Mouse (Mus musculus) midbrain, embryonic 14.5 days (tissue): ENCODE data around the gene Ttll4. TPM values are rescaled to one million over a fixed set of nuclear protein-coding genes. Genes with fewer than 3 reads are reported as not detected.

Source experiments
- ATAC-seq: fragments of 200-750 bp; cut with Nextera tagmentation; 2 replicates; pipeline ENCODE4 v1.8.0; 2017; ENCODE audit warnings: moderate number of reproducible peaks, moderate library complexity; ENCODE audit not compliant: low FRiP score, low TSS enrichment
- DNase-seq: peaks from one replicate; pipeline ENCODE4 v3.0.0-alpha.2; 2015
- H3K27ac ChIP-seq: fragments of 300-500 bp; sonication (generic); replicated peaks from 2 replicates; pipeline ENCODE4 v1.5.1; 2014; ENCODE audit warnings: mild to moderate bottlenecking, low read depth, low read length, moderate library complexity
- H3K27me3 ChIP-seq: fragments of 300-500 bp; sonication (generic); 2 replicates; pipeline ENCODE4 v1.6.1; 2014; ENCODE audit warnings: low read length, control low read depth, mixed read lengths; ENCODE audit not compliant: control insufficient read depth, insufficient read depth
- H3K36me3 ChIP-seq: fragments of 300-500 bp; sonication (generic); 2 replicates; pipeline ENCODE4 v1.6.1; 2014; ENCODE audit warnings: low read length, control low read depth; ENCODE audit not compliant: control insufficient read depth, insufficient read depth
- H3K4me1 ChIP-seq: fragments of 300-500 bp; sonication (generic); 2 replicates; pipeline ENCODE4 v1.6.1; 2014; ENCODE audit warnings: mild to moderate bottlenecking, antibody characterized with exemption, low read length, control low read depth; ENCODE audit not compliant: control insufficient read depth, insufficient read depth
- H3K4me2 ChIP-seq: fragments of 300-500 bp; sonication (generic); 2 replicates; pipeline ENCODE4 v1.6.1; 2014; ENCODE audit warnings: mild to moderate bottlenecking, low read length, moderate library complexity
- H3K4me3 ChIP-seq: fragments of 300-500 bp; sonication (generic); replicated peaks from 2 replicates; pipeline ENCODE4 v1.5.1; 2014; ENCODE audit warnings: low read depth, low read length
- H3K9ac ChIP-seq: fragments of 300-500 bp; sonication (generic); replicated peaks from 2 replicates; pipeline ENCODE4 v1.6.1; 2014; ENCODE audit warnings: mild to moderate bottlenecking, low read length, moderate library complexity
- H3K9me3 ChIP-seq: fragments of 300-500 bp; sonication (generic); 2 replicates; pipeline ENCODE4 v1.6.1; 2016; ENCODE audit warnings: low read length, control low read depth, mixed read lengths; ENCODE audit not compliant: control insufficient read depth
- WGBS: fragments of 180-500 bp; shearing (Covaris S2); extraction: QIAGEN DNeasy Blood & Tissue Kit; methylation state at CpG from one replicate; pipeline ENCODE4 v1.1.7; 2014; 5-methylcytosine and 5-hydroxymethylcytosine counted together
- polyA plus RNA-seq: library from polyadenylated mRNA; unstranded; fragments of >200 nt; fragmentation: Nextera tagmentation; extraction: Ambion mirVana; gene quantifications from 2 replicates; pipeline ENCODE4 v1.2.1, GENCODE M21; 2014

Ttll4 gene
- polyA plus RNA-seq, result 10.4 and 20.1 TPM in 2 replicates

DNA sequence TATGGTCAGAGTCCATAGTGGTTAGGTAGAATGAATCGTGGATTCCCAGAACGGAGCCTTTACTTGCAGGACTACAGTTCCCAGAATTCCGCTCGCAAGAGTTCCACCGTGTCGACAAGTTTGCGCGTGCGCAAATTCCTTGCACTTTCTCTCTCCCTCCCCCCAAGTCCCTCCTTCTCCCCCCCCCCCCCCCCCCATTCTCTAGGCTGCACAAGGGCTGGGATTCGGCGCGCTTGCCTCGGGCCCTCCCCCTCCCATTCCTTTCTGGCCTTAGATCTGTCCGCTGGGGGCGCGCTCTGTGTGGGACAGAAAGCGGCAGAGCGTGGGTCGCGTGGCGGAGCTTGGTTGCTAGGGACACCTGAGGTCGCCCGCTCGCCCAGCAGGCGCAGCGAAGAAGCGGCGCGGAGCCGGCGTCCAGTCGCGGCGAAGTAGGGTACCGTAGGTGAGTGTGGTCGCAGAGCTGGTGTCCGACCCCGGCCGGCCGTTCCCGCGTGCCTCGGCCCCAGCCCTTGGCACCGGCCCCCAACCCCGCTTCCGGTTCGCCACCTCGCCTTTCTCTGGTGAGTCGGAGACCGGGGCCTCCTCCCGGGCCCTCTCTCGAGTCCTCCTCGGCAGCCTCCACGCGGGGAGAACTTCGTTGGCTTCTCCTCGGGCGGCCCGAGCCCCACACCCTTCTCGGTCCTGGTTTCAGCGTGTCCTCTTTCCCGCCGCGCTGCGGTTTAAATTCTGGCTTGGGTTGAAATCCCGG is at the start of gene Ttll4:
TSS of gene Ttll4 (plus strand) at position 298 of the 748 bp plus-strand sequence.
- H3K4me1 ChIP-seq, result peaks cover 13% of the 10 kb centered on the region
- WGBS, result under 1% methylated on average over 63 of the region's 66 CpGs
- no peaks in the 10 kb centered on the region for H3K27me3 ChIP-seq
- no peaks in the 10 kb centered on the region for H3K36me3 ChIP-seq
- no peaks in the 10 kb centered on the region for H3K9me3 ChIP-seq
- peak within 1 kb of the TSS; percentile 66 for H3K4me2 ChIP-seq
- ATAC-seq (peak; percentile 98), DNase-seq (peak; percentile 99)
- H3K27ac ChIP-seq, result peak within 1 kb of the TSS; percentile 84
- peak within 1 kb of the TSS; percentile 73 for H3K4me3 ChIP-seq
- peak within 1 kb of the TSS; percentile 76 for H3K9ac ChIP-seq

- Histone ChIP-seq H3K4me2 (no peak overlapping the region), H3K4me3 (no peak overlapping the region), H3K36me3 (peaks cover 74% of the 10 kb centered on the region), H3K27ac (no peak overlapping the region), H3K4me1 (no peaks in the 10 kb centered on the region), H3K9me3 (no peaks in the 10 kb centered on the region), H3K9ac (no peak overlapping the region), H3K27me3 (no peaks in the 10 kb centered on the region)
- DNase-seq (no peak), ATAC-seq (no peak)
- 100% methylated on average over 1 of the region's 1 CpGs for WGBS
Measured at GRCm38 (mm10) chr1:74624183-74624582, 37.4 kb upstream of the Ttll4 start.

- WGBS, result 94% methylated on average over 4 of the region's 4 CpGs
- Histone ChIP-seq H3K27me3 (no peaks in the 10 kb centered on the region), H3K4me2 (no peak overlapping the region), H3K9ac (no peak overlapping the region), H3K4me3 (no peak overlapping the region), H3K36me3 (peaks cover 68% of the 10 kb centered on the region), H3K4me1 (no peaks in the 10 kb centered on the region), H3K27ac (no peak overlapping the region), H3K9me3 (no peaks in the 10 kb centered on the region)
- ATAC-seq, result no peak
- no peak for DNase-seq
Measured at GRCm38 (mm10) chr1:74626076-74626475, 35.5 kb upstream of the Ttll4 start.

GRCm38 (mm10) chr1:74628001-74628400 is 33.5 kb upstream of the Ttll4 start:
- no peak overlapping the region for H3K4me2 ChIP-seq
- 36% methylated on average over 7 of the region's 7 CpGs for WGBS
- ATAC-seq, result no peak
- no peaks in the 10 kb centered on the region for H3K27me3 ChIP-seq
- peaks cover 54% of the 10 kb centered on the region for H3K36me3 ChIP-seq
- H3K27ac ChIP-seq, result no peak overlapping the region
- no peak overlapping the region for H3K9ac ChIP-seq
- H3K4me3 ChIP-seq, result no peak overlapping the region
- no peaks in the 10 kb centered on the region for H3K4me1 ChIP-seq
- H3K9me3 ChIP-seq, result no peaks in the 10 kb centered on the region
- no peak for DNase-seq

- Histone ChIP-seq H3K9ac (no peak overlapping the region), H3K9me3 (no peaks in the 10 kb centered on the region), H3K4me2 (no peak overlapping the region), H3K4me1 (no peaks in the 10 kb centered on the region), H3K36me3 (peaks cover 44% of the 10 kb centered on the region), H3K4me3 (no peak overlapping the region), H3K27me3 (no peaks in the 10 kb centered on the region), H3K27ac (no peak overlapping the region)
- ATAC-seq (no peak), DNase-seq (no peak)
- WGBS, result 84% methylated on average over 4 of the region's 4 CpGs
Measured at GRCm38 (mm10) chr1:74632734-74633133, 28.8 kb upstream of the Ttll4 start.

DNA sequence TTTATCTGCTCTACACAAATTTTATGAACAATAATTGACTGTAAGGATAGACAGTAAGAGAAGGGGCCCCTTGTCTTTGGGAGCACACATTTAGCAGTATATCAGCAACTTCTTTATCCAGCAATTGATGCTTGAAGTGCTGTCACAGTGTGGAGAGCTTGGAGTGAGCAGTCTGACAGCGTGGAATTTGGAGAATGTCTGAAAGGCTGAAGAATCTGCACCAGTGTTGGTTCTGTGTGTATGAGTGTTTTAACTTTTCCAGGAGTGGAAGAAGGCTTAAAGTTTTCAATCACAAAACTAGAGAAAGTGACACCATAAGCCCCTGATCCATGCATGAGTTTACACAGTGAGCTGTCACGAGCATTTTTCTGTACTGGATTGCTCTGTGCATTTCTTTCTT is 18.0 kb upstream of the Ttll4 start:
- no peak overlapping the region for H3K4me3 ChIP-seq
- ATAC-seq (no peak), DNase-seq (no peak)
- H3K9me3 ChIP-seq, result no peaks in the 10 kb centered on the region
- H3K9ac ChIP-seq, result no peak overlapping the region
- H3K27me3 ChIP-seq, result no peaks in the 10 kb centered on the region
- WGBS, result 80% methylated on average over 2 of the region's 2 CpGs
- no peak overlapping the region for H3K4me2 ChIP-seq
- no peaks in the 10 kb centered on the region for H3K36me3 ChIP-seq
- no peak overlapping the region for H3K27ac ChIP-seq
- no peaks in the 10 kb centered on the region for H3K4me1 ChIP-seq

DNA sequence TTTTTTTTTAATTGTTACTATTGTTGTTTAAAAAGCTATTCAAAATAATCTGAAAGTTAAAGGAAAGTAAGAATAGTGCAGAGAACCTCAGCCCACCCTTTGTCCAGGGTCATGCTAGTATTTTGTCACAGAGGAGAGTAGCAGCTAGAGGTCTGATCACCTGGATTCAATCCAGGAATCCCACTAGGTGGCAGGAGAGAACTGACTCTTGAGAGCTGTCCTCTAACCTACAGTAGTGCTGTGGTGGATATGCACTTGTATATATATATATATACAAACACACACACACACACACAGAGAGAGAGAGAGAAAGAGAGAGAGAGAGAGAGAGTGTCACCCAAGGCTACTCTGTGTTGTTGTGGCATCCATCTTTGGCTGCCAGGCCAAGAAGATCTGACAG is 17.6 kb upstream of the Ttll4 start:
- no peaks in the 10 kb centered on the region for H3K4me1 ChIP-seq
- no peak overlapping the region for H3K4me3 ChIP-seq
- H3K9me3 ChIP-seq, result no peaks in the 10 kb centered on the region
- no peak overlapping the region for H3K27ac ChIP-seq
- ATAC-seq (no peak), DNase-seq (peak; percentile 75)
- no peak overlapping the region for H3K9ac ChIP-seq
- H3K36me3 ChIP-seq, result no peaks in the 10 kb centered on the region
- H3K4me2 ChIP-seq, result no peak overlapping the region
- no peaks in the 10 kb centered on the region for H3K27me3 ChIP-seq

DNA sequence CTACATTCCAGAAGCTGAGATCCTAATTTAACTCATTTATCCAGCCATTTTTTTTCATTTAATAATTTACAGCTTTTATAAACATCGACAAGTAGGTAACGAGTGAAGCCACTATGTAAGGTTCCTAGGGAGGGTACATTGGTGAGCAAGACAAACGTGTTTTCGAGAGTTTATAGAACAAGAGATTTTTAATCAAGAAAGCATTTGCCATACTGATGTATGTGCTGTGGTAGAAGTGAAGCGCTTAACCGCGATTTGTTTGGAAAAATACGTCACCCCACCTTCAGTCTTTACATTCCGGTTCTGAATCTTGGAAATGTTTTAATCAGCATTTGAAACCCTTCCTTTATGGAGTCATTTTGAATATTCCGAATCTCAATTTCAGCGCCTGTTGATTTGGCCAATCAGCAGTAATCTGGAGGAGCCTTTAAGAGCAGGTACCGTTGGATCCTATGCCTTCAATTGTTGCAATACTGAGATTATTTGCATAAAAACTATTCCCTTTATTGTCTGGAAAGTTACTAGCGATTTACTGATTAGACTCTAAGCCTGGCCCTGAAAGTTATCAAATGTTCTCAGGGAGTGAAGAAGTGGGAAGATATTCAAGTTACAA is 814 bp downstream of the Ttll4 start:
- WGBS, result 1% methylated on average over 13 of the region's 13 CpGs
- Histone ChIP-seq H3K9ac (peak overlapping the region; percentile 76), H3K27me3 (no peaks in the 10 kb centered on the region), H3K4me2 (peak overlapping the region; percentile 66), H3K4me3 (peak overlapping the region; percentile 73), H3K36me3 (no peaks in the 10 kb centered on the region), H3K27ac (peak overlapping the region; percentile 84; the same call in 1 of the 2 replicates), H3K4me1 (peaks cover 13% of the 10 kb centered on the region), H3K9me3 (no peaks in the 10 kb centered on the region)
- ATAC-seq, result no peak
- peak; percentile 8 for DNase-seq

GRCm38 (mm10) chr1:74665153-74665552 is 3.6 kb downstream of the Ttll4 start:
- ATAC-seq (no peak), DNase-seq (no peak)
- 86% methylated on average over 6 of the region's 6 CpGs for WGBS

More at GRCm38 (mm10) chr1:74665153-74665552, 3.6 kb downstream of the Ttll4 start:
- Histone ChIP-seq H3K9me3 (no peaks in the 10 kb centered on the region), H3K9ac (no peak overlapping the region), H3K4me2 (no peak overlapping the region), H3K27ac (no peak overlapping the region), H3K27me3 (no peaks in the 10 kb centered on the region), H3K36me3 (no peaks in the 10 kb centered on the region), H3K4me3 (no peak overlapping the region), H3K4me1 (peaks cover 13% of the 10 kb centered on the region)
